Mouse (Mus musculus): ENCODE data around the gene Fam69a.

GRCm38 (mm10) chr5:107901014-107901615 lies 85.8 kb downstream of the Fam69a start:
- TF ChIP-seq GATA1 (IDR thresholded peaks at IDR 0.05; ENCODE audit: borderline replicate concordance, low read length) (no peak), FLI1 (IDR thresholded peaks at IDR 0.05; ENCODE audit: low read length) (no peak)
